17 mouse cellular contexts compared by ENCODE assay signal in genomic region chr2:116876955-116877615, GRCm38 (mm10). TPM values are rescaled to one million over a fixed set of nuclear protein-coding genes. Genes with fewer than 3 reads are reported as not detected.
A peak's percentile ranks its signal among the peaks of the same experiment; 100 is the strongest.
DNase-seq lines count a peak whose midpoint lies in the region; ATAC-seq and TF ChIP-seq lines count a peak whose summit lies in the region.
"Had no signal": no experiment of that assay in that cellular context is flagged by ENCODE, and none has a peak within 500 bp of the region (broad histone marks: within the 10 kb centered on the region; RNA-seq: fewer than 3 reads in every experiment).

No protein-coding gene starts in this region.

- H3K36me3 ChIP-seq in forebrain, embryonic 11.5 days (ENCODE audit: control insufficient read depth, insufficient read depth, low read length) = no peaks in the 10 kb centered on the region
- H3K36me3 ChIP-seq in forebrain, embryonic 15.5 days = no peaks in the 10 kb centered on the region
- no peaks in the 10 kb centered on the region for H3K36me3 ChIP-seq in testis, adult 2 months (ENCODE audit: control insufficient read depth, insufficient read depth, low read length)
- no peaks in the 10 kb centered on the region for H3K36me3 ChIP-seq in hindbrain, embryonic 15.5 days
- H3K36me3 ChIP-seq: embryonic facial prominence, embryonic 13.5 days; lung, embryonic 15.5 days had no signal

- no peaks in the 10 kb centered on the region for H3K27me3 ChIP-seq in forebrain, embryonic 11.5 days (ENCODE audit: control insufficient read depth, insufficient read depth, low read length)
- no peaks in the 10 kb centered on the region for H3K27me3 ChIP-seq in forebrain, embryonic 15.5 days
- H3K27me3 ChIP-seq in testis, adult 2 months (ENCODE audit: control insufficient read depth, insufficient read depth, low read length) = no peaks in the 10 kb centered on the region
- H3K27me3 ChIP-seq in hindbrain, embryonic 15.5 days = no peaks in the 10 kb centered on the region
- H3K27me3 ChIP-seq: embryonic facial prominence, embryonic 13.5 days; lung, embryonic 15.5 days had no signal

- H3K4me3 ChIP-seq in forebrain, embryonic 11.5 days (ENCODE audit: low read depth, low read length) = no peak overlapping the region
- H3K4me3 ChIP-seq in forebrain, embryonic 15.5 days = no peak overlapping the region
- H3K4me3 ChIP-seq in testis, adult 2 months (ENCODE audit: control insufficient read depth, low read depth, low read length) = peak overlapping the region; percentile 84
- H3K4me3 ChIP-seq in hindbrain, embryonic 15.5 days = no peak overlapping the region
- H3K4me3 ChIP-seq: embryonic facial prominence, embryonic 13.5 days; layer of hippocampus, adult 2 months; lung, embryonic 15.5 days had no signal

- 33% methylated on average over 9 of the region's 9 CpGs for WGBS in forebrain, embryonic 11.5 days
- 28% methylated on average over 9 of the region's 9 CpGs for WGBS in forebrain, embryonic 15.5 days
- 25% methylated on average over 9 of the region's 9 CpGs for WGBS in hindbrain, embryonic 15.5 days

- TF ChIP-seq POLR2A in testis, adult 2 months (IDR thresholded peaks at IDR 0.05; ENCODE audit: control insufficient read depth, low read depth, low read length) = no peak

- H3K4me1 ChIP-seq in forebrain, embryonic 11.5 days (replicated peaks; ENCODE audit: control insufficient read depth, insufficient read depth, low read length) = 0 out of 2 replicates have a peak, but pooled peaks cover 3% of the 10 kb centered on the region
- 0 out of 2 replicates have a peak, but pooled peaks cover 5% of the 10 kb centered on the region for H3K4me1 ChIP-seq in forebrain, embryonic 15.5 days
- peaks cover 2% of the 10 kb centered on the region for H3K4me1 ChIP-seq in testis, adult 2 months (ENCODE audit: control insufficient read depth, insufficient read depth, low read length)
- H3K4me1 ChIP-seq in hindbrain, embryonic 15.5 days (replicated peaks) = peaks cover 7% of the 10 kb centered on the region
- H3K4me1 ChIP-seq: lung, embryonic 15.5 days had no signal

- no peak for TF ChIP-seq CTCF in testis, adult 2 months (IDR thresholded peaks at IDR 0.05; ENCODE audit: control insufficient read depth, insufficient read depth, insufficient replicate concordance, low read depth, low read length)

- no peak for DNase-seq in forebrain, embryonic 11.5 days (ENCODE audit: low spot score)
- no peak for DNase-seq in testis, postnatal 10 days (ENCODE audit: low spot score)
- no peak for DNase-seq in right cerebral cortex, postnatal 4 days
- no peak for DNase-seq in kidney, postnatal 10 days
- DNase-seq in lung, postnatal 4 days = no peak
- DNase-seq: thymus, postnatal 14 days had no signal

- H3K27ac ChIP-seq in forebrain, embryonic 11.5 days (ENCODE audit: low read depth, low read length) = no peak overlapping the region
- no peak overlapping the region for H3K27ac ChIP-seq in forebrain, embryonic 15.5 days (replicated peaks)
- H3K27ac ChIP-seq in testis, adult 2 months (ENCODE audit: control insufficient read depth, insufficient read depth, low read depth, low read length) = no peak overlapping the region
- H3K27ac ChIP-seq in hindbrain, embryonic 15.5 days (replicated peaks) = no peak overlapping the region
- H3K27ac ChIP-seq: embryonic facial prominence, embryonic 13.5 days; layer of hippocampus, adult 2 months; lung, embryonic 15.5 days had no signal

- H3K9me3 ChIP-seq in forebrain, embryonic 11.5 days (ENCODE audit: control insufficient read depth, low read length) = no peaks in the 10 kb centered on the region
- H3K9me3 ChIP-seq in forebrain, embryonic 15.5 days = no peaks in the 10 kb centered on the region
- no peaks in the 10 kb centered on the region for H3K9me3 ChIP-seq in hindbrain, embryonic 15.5 days
- H3K9me3 ChIP-seq: embryonic facial prominence, embryonic 13.5 days; lung, embryonic 15.5 days had no signal

- H3K9ac ChIP-seq in forebrain, embryonic 11.5 days (ENCODE audit: low read length) = no peak overlapping the region
- no peak overlapping the region for H3K9ac ChIP-seq in forebrain, embryonic 15.5 days (replicated peaks)
- no peak overlapping the region for H3K9ac ChIP-seq in hindbrain, embryonic 15.5 days
- H3K9ac ChIP-seq: embryonic facial prominence, embryonic 13.5 days; lung, embryonic 15.5 days had no signal

- 0 out of 2 replicates have a peak, but pooled peaks have one; percentile 27 for ATAC-seq in forebrain, embryonic 11.5 days (replicated peaks; ENCODE audit: low FRiP score)
- no peak for ATAC-seq in forebrain, embryonic 15.5 days (replicated peaks)
- ATAC-seq in hindbrain, embryonic 15.5 days (ENCODE audit: low FRiP score, low read depth) = peak; percentile 66; the same call in 1 of the 2 replicates
- ATAC-seq: inflammation-experienced regulatory T-cells, adult 6 months had no signal

- H3K4me2 ChIP-seq in forebrain, embryonic 11.5 days (ENCODE audit: low read depth, low read length, severe bottlenecking) = no peak overlapping the region
- H3K4me2 ChIP-seq in forebrain, embryonic 15.5 days (replicated peaks) = no peak overlapping the region
- H3K4me2 ChIP-seq in hindbrain, embryonic 15.5 days = no peak overlapping the region
- H3K4me2 ChIP-seq: embryonic facial prominence, embryonic 13.5 days; lung, embryonic 15.5 days had no signal

RNA-seq across cellular contexts. Expression of gene Tmco5, which starts 1.4 kb away (rescaled TPM):
- not detected in 2 replicates for polyA plus RNA-seq in forebrain, embryonic 11.5 days (2014; fragmentation: Nextera tagmentation; extraction: Ambion mirVana)
- polyA plus RNA-seq in forebrain, embryonic 15.5 days (2015; fragmentation: Nextera tagmentation; extraction: Ambion mirVana) = not detected in 2 replicates
- 235 and 284 TPM in 2 replicates for polyA plus RNA-seq in testis, adult 2 months (2012; rRNA removed)
- not detected in 2 replicates for polyA plus RNA-seq in hindbrain, embryonic 15.5 days (2015; fragmentation: Nextera tagmentation; extraction: Ambion mirVana)
- polyA plus RNA-seq: embryonic facial prominence, embryonic 13.5 days; gonadal fat pad, adult 2 months; heart, embryonic 16.5 days; inflammation-experienced regulatory T-cells, adult 6 months; kidney, embryonic 14.5 days; liver, adult 2 months; lung, embryonic 15.5 days had no signal

Comparison
In these comparisons a context has a peak if more than half of its experiments do, and no peak if none do; other contexts are left out.
1. RNA of gene Tmco5, which starts 1.4 kb away (polyA plus RNA-seq): 235 to 284 TPM in testis, adult 2 months; not detected in forebrain, embryonic 11.5 days, not detected in forebrain, embryonic 15.5 days and not detected in hindbrain, embryonic 15.5 days; every median in the first group is over 100 times any median in the second.